Mouse (Mus musculus) heart, adult 2 months (tissue): Measurements from ENCODE around the gene Chgb.

ENCODE experiments used
- CTCF ChIP-seq: fragments of 200-600 bp; IDR thresholded peaks from 2 replicates; pipeline ENCODE4 v1.8.1; 2022; ENCODE audit warnings: antibody characterized with exemption, mild to moderate bottlenecking, moderate library complexity
- EP300 ChIP-seq: fragments of 200-500 bp; IDR thresholded peaks from 2 replicates; pipeline ENCODE4 v1.6.1; 2011; ENCODE audit warnings: low read depth, low read length, control low read depth; ENCODE audit not compliant: insufficient read depth
- POLR2A ChIP-seq: fragments of 200-500 bp; IDR thresholded peaks from 2 replicates; pipeline ENCODE4 v1.6.1; 2011; ENCODE audit warnings: mild to moderate bottlenecking, low read depth, low read length, control low read depth; ENCODE audit not compliant: insufficient read depth

GRCm38 (mm10) chr2:132780978-132781377 is at the start of gene Chgb:
- TF ChIP-seq POLR2A: no peak
- no peak for TF ChIP-seq CTCF
- no peak for TF ChIP-seq EP300
